Mouse (Mus musculus): ENCODE results near the gene Tmem14a. TPM values are rescaled to one million over a fixed set of nuclear protein-coding genes. Genes with fewer than 3 reads are reported as not detected.
"Not testable (repeated sequence)": the region's sequence is repeated elsewhere in the genome, so short reads cannot be mapped to it uniquely, and the experiment has no call there.

Gene Tmem14a
- polyA plus RNA-seq, 1 experiment, result 1.3 TPM

GRCm38 (mm10) chr1:21253303-21253650 is 34.9 kb downstream of the Tmem14a start:
- 75% methylated on average over 1 of the region's 1 CpGs for WGBS
- Histone ChIP-seq H3K4me3 (ENCODE audit: extremely low read depth, insufficient read depth, insufficient read length) (no peak overlapping the region), H3K36me3 (ENCODE audit: control insufficient read depth, insufficient read depth, low read length) (no peaks in the 10 kb centered on the region), H3K4me1 (ENCODE audit: control insufficient read depth, insufficient read depth, insufficient read length) (no peaks in the 10 kb centered on the region), H3K27ac (ENCODE audit: insufficient read depth, low read length) (no peak overlapping the region), H3K27me3 (ENCODE audit: control insufficient read depth, insufficient read depth, low read length) (no peaks in the 10 kb centered on the region)
- TF ChIP-seq POLR2A (IDR thresholded peaks at IDR 0.05; ENCODE audit: low read depth, low read length) (no peak), CTCF (IDR thresholded peaks at IDR 0.05; ENCODE audit: extremely low read depth, insufficient read depth, insufficient read length, insufficient replicate concordance) (no peak)
- DNase-seq (ENCODE audit: low read depth in 1 of 2, low spot score in 2 of 2), result no peak

GRCm38 (mm10) chr1:21253856-21254255 is 35.5 kb downstream of the Tmem14a start:
- H3K4me1 ChIP-seq (ENCODE audit: control insufficient read depth, insufficient read depth, insufficient read length), result no peaks in the 10 kb centered on the region
- 81% methylated on average over 4 of the region's 4 CpGs for WGBS
- no peak for DNase-seq (ENCODE audit: low read depth in 1 of 2, low spot score in 2 of 2)
- no peaks in the 10 kb centered on the region for H3K36me3 ChIP-seq (ENCODE audit: control insufficient read depth, insufficient read depth, low read length)
- no peak overlapping the region for H3K4me3 ChIP-seq (ENCODE audit: extremely low read depth, insufficient read depth, insufficient read length)
- no peak overlapping the region for H3K27ac ChIP-seq (ENCODE audit: insufficient read depth, low read length)
- no peaks in the 10 kb centered on the region for H3K27me3 ChIP-seq (ENCODE audit: control insufficient read depth, insufficient read depth, low read length)
- no peak for TF ChIP-seq POLR2A (IDR thresholded peaks at IDR 0.05; ENCODE audit: low read depth, low read length)
- TF ChIP-seq CTCF (IDR thresholded peaks at IDR 0.05; ENCODE audit: extremely low read depth, insufficient read depth, insufficient read length, insufficient replicate concordance), result no peak

GRCm38 (mm10) chr1:21255625-21256345 is 37.4 kb downstream of the Tmem14a start:
- DNase-seq (ENCODE audit: low read depth in 1 of 2, low spot score in 2 of 2), result no peak
- Histone ChIP-seq H3K27me3 (ENCODE audit: control insufficient read depth, insufficient read depth, low read length) (no peaks in the 10 kb centered on the region), H3K27ac (ENCODE audit: insufficient read depth, low read length) (no peak overlapping the region), H3K4me1 (ENCODE audit: control insufficient read depth, insufficient read depth, insufficient read length) (no peaks in the 10 kb centered on the region), H3K36me3 (ENCODE audit: control insufficient read depth, insufficient read depth, low read length) (no peaks in the 10 kb centered on the region), H3K4me3 (ENCODE audit: extremely low read depth, insufficient read depth, insufficient read length) (no peak overlapping the region)
- WGBS, result 92% methylated on average over 7 of the region's 7 CpGs
- TF ChIP-seq CTCF (IDR thresholded peaks at IDR 0.05; ENCODE audit: extremely low read depth, insufficient read depth, insufficient read length, insufficient replicate concordance) (no peak), POLR2A (IDR thresholded peaks at IDR 0.05; ENCODE audit: low read depth, low read length) (no peak)

- 82% methylated on average over 3 of the region's 3 CpGs for WGBS
- H3K36me3 ChIP-seq (ENCODE audit: control insufficient read depth, insufficient read depth, low read length), result no peaks in the 10 kb centered on the region
Observed at GRCm38 (mm10) chr1:21256391-21256790, 38.0 kb downstream of the Tmem14a start.

GRCm38 (mm10) chr1:21256871-21257270 is 38.5 kb downstream of the Tmem14a start:
- no peak for TF ChIP-seq POLR2A (IDR thresholded peaks at IDR 0.05; ENCODE audit: low read depth, low read length)
- no peak for TF ChIP-seq CTCF (IDR thresholded peaks at IDR 0.05; ENCODE audit: extremely low read depth, insufficient read depth, insufficient read length, insufficient replicate concordance)
- H3K4me3 ChIP-seq (ENCODE audit: extremely low read depth, insufficient read depth, insufficient read length), result no peak overlapping the region
- H3K4me1 ChIP-seq (ENCODE audit: control insufficient read depth, insufficient read depth, insufficient read length), result no peaks in the 10 kb centered on the region
- no peaks in the 10 kb centered on the region for H3K36me3 ChIP-seq (ENCODE audit: control insufficient read depth, insufficient read depth, low read length)
- DNase-seq (ENCODE audit: low read depth in 1 of 2, low spot score in 2 of 2), result no peak
- WGBS, result 77% methylated on average over 5 of the region's 5 CpGs
- H3K27me3 ChIP-seq (ENCODE audit: control insufficient read depth, insufficient read depth, low read length), result no peaks in the 10 kb centered on the region
- H3K27ac ChIP-seq (ENCODE audit: insufficient read depth, low read length), result no peak overlapping the region

More at GRCm38 (mm10) chr1:21256391-21256790, 38.0 kb downstream of the Tmem14a start:
- Histone ChIP-seq H3K4me3 (ENCODE audit: extremely low read depth, insufficient read depth, insufficient read length) (no peak overlapping the region), H3K4me1 (ENCODE audit: control insufficient read depth, insufficient read depth, insufficient read length) (no peaks in the 10 kb centered on the region), H3K27me3 (ENCODE audit: control insufficient read depth, insufficient read depth, low read length) (no peaks in the 10 kb centered on the region), H3K27ac (ENCODE audit: insufficient read depth, low read length) (no peak overlapping the region)
- TF ChIP-seq CTCF (IDR thresholded peaks at IDR 0.05; ENCODE audit: extremely low read depth, insufficient read depth, insufficient read length, insufficient replicate concordance) (no peak), POLR2A (IDR thresholded peaks at IDR 0.05; ENCODE audit: low read depth, low read length) (no peak)
- DNase-seq (ENCODE audit: low read depth in 1 of 2, low spot score in 2 of 2), result no peak

GRCm38 (mm10) chr1:21259981-21260380 is 41.6 kb downstream of the Tmem14a start:
- DNase-seq (ENCODE audit: low read depth in 1 of 2, low spot score in 2 of 2); H3K36me3 ChIP-seq (ENCODE audit: control insufficient read depth, insufficient read depth, low read length); H3K4me1 ChIP-seq (ENCODE audit: control insufficient read depth, insufficient read depth, insufficient read length): not testable (repeated sequence)

GRCm38 (mm10) chr1:21262401-21262800 is 44.0 kb downstream of the Tmem14a start:
- no peak overlapping the region for H3K4me3 ChIP-seq (ENCODE audit: extremely low read depth, insufficient read depth, insufficient read length)
- no peak for TF ChIP-seq POLR2A (IDR thresholded peaks at IDR 0.05; ENCODE audit: low read depth, low read length)
- TF ChIP-seq CTCF (IDR thresholded peaks at IDR 0.05; ENCODE audit: extremely low read depth, insufficient read depth, insufficient read length, insufficient replicate concordance), result no peak
- H3K36me3 ChIP-seq (ENCODE audit: control insufficient read depth, insufficient read depth, low read length), result no peaks in the 10 kb centered on the region
- WGBS, result 87% methylated on average over 5 of the region's 5 CpGs
- H3K27me3 ChIP-seq (ENCODE audit: control insufficient read depth, insufficient read depth, low read length), result no peaks in the 10 kb centered on the region
- no peak for DNase-seq (ENCODE audit: low read depth in 1 of 2, low spot score in 2 of 2)
- no peak overlapping the region for H3K27ac ChIP-seq (ENCODE audit: insufficient read depth, low read length)
- H3K4me1 ChIP-seq (ENCODE audit: control insufficient read depth, insufficient read depth, insufficient read length), result no peaks in the 10 kb centered on the region

More at GRCm38 (mm10) chr1:21259981-21260380, 41.6 kb downstream of the Tmem14a start:
- H3K4me3 ChIP-seq (ENCODE audit: extremely low read depth, insufficient read depth, insufficient read length); H3K27me3 ChIP-seq (ENCODE audit: control insufficient read depth, insufficient read depth, low read length); H3K27ac ChIP-seq (ENCODE audit: insufficient read depth, low read length): not testable (repeated sequence)
- WGBS, result 90% methylated on average over 8 of the region's 8 CpGs
